In genomic region chr17:46856107-46856388, GRCm38 (mm10) we compare ENCODE assay signal across 8 mouse cellular contexts. TPM values are rescaled to one million over a fixed set of nuclear protein-coding genes. Genes with fewer than 3 reads are reported as not detected.
DNase-seq lines count a peak whose midpoint lies in the region; ATAC-seq and TF ChIP-seq lines count a peak whose summit lies in the region.

No protein-coding gene starts in this region.

- peak overlapping the region; percentile 73 for H3K4me3 ChIP-seq in cerebellum, adult 2 months (replicated peaks; ENCODE audit: insufficient read depth, low read depth, low read length)
- peak overlapping the region; percentile 92 for H3K4me3 ChIP-seq in neural tube, embryonic 11.5 days (ENCODE audit: low read depth, low read length)
- H3K4me3 ChIP-seq in limb, embryonic 13.5 days = peak overlapping the region; percentile 94
- H3K4me3 ChIP-seq in stomach, embryonic 15.5 days (replicated peaks) = peak overlapping the region; percentile 84

- peaks cover 15% of the 10 kb centered on the region for H3K4me1 ChIP-seq in cerebellum, adult 2 months (ENCODE audit: control insufficient read depth, insufficient read depth, low read length)
- H3K4me1 ChIP-seq in neural tube, embryonic 11.5 days (ENCODE audit: control insufficient read depth, insufficient read depth, low read length) = peaks cover 7% of the 10 kb centered on the region; the same call in 1 of the 2 replicates
- H3K4me1 ChIP-seq in limb, embryonic 13.5 days = peaks cover 40% of the 10 kb centered on the region
- peaks cover 22% of the 10 kb centered on the region for H3K4me1 ChIP-seq in stomach, embryonic 15.5 days

- H3K27ac ChIP-seq in cerebellum, adult 2 months (ENCODE audit: insufficient read depth, low read length) = peak overlapping the region; percentile 98
- peak overlapping the region; percentile 100 for H3K27ac ChIP-seq in neural tube, embryonic 11.5 days (ENCODE audit: low read depth, low read length)
- H3K27ac ChIP-seq in limb, embryonic 13.5 days = peak overlapping the region; percentile 100
- peak overlapping the region; percentile 100 for H3K27ac ChIP-seq in stomach, embryonic 15.5 days

- H3K4me2 ChIP-seq in neural tube, embryonic 11.5 days (ENCODE audit: low read depth) = peak overlapping the region; percentile 65
- peak overlapping the region; percentile 73 for H3K4me2 ChIP-seq in limb, embryonic 13.5 days (replicated peaks)
- peak overlapping the region; percentile 61 for H3K4me2 ChIP-seq in stomach, embryonic 15.5 days

- no peak for TF ChIP-seq POLR2A in cerebellum, adult 2 months (IDR thresholded peaks at IDR 0.05; ENCODE audit: borderline replicate concordance, insufficient read depth, low read length)

- H3K36me3 ChIP-seq in neural tube, embryonic 11.5 days (ENCODE audit: control insufficient read depth, insufficient read depth, low read length) = no peaks in the 10 kb centered on the region
- 0 out of 2 replicates have a peak, but pooled peaks cover 5% of the 10 kb centered on the region for H3K36me3 ChIP-seq in limb, embryonic 13.5 days
- no peaks in the 10 kb centered on the region for H3K36me3 ChIP-seq in stomach, embryonic 15.5 days

- H3K27me3 ChIP-seq in cerebellum, adult 2 months (ENCODE audit: control insufficient read depth, insufficient read depth, low read length) = no peaks in the 10 kb centered on the region
- H3K27me3 ChIP-seq in neural tube, embryonic 11.5 days (ENCODE audit: control insufficient read depth, insufficient read depth, low read length) = no peaks in the 10 kb centered on the region
- H3K27me3 ChIP-seq in limb, embryonic 13.5 days = no peaks in the 10 kb centered on the region
- no peaks in the 10 kb centered on the region for H3K27me3 ChIP-seq in stomach, embryonic 15.5 days (replicated peaks)

- ATAC-seq in neural tube, embryonic 11.5 days (ENCODE audit: insufficient read depth, low FRiP score, low TSS enrichment) = no peak
- no peak for ATAC-seq in limb, embryonic 13.5 days (ENCODE audit: low FRiP score, low read depth)
- ATAC-seq in stomach, embryonic 15.5 days (ENCODE audit: insufficient read depth, low FRiP score, low read depth) = no peak

- DNase-seq in cerebellum, adult 2 months = no peak
- DNase-seq in cerebellum, adult 11 months = no peak
- no peak for DNase-seq in neural tube, embryonic 11.5 days (ENCODE audit: low spot score)
- no peak for DNase-seq in neural tube, embryonic 10.5 days (ENCODE audit: extremely low spot score, low spot score)
- DNase-seq in urinary bladder, postnatal 25 days (ENCODE audit: low spot score) = no peak
- no peak for DNase-seq in gastrocnemius, postnatal 10 days

- WGBS in cerebellum, adult 2 months = 3% methylated on average over 4 of the region's 4 CpGs
- 26% methylated on average over 4 of the region's 4 CpGs for WGBS in neural tube, embryonic 11.5 days
- WGBS in limb, embryonic 13.5 days = 14% methylated on average over 4 of the region's 4 CpGs
- WGBS in stomach, embryonic 15.5 days = 7% methylated on average over 4 of the region's 4 CpGs

- peak overlapping the region; percentile 100 for H3K9ac ChIP-seq in neural tube, embryonic 11.5 days (ENCODE audit: low read length)
- H3K9ac ChIP-seq in limb, embryonic 13.5 days = peak overlapping the region; percentile 100
- peak overlapping the region; percentile 93 for H3K9ac ChIP-seq in stomach, embryonic 15.5 days

- no peak for TF ChIP-seq CTCF in cerebellum, adult 2 months (IDR thresholded peaks at IDR 0.05; ENCODE audit: borderline replicate concordance, insufficient read depth, low read depth, low read length)

- H3K9me3 ChIP-seq in neural tube, embryonic 11.5 days (ENCODE audit: control insufficient read depth, low read length) = no peaks in the 10 kb centered on the region
- H3K9me3 ChIP-seq in limb, embryonic 13.5 days = no peaks in the 10 kb centered on the region
- H3K9me3 ChIP-seq in stomach, embryonic 15.5 days = no peaks in the 10 kb centered on the region

RNA-seq across cellular contexts. Expression of gene Bicral, which starts 2.2 kb away (rescaled TPM):
- polyA plus RNA-seq in cerebellum, adult 2 months (2012; rRNA removed) = 35.9 and 36.8 TPM in 2 replicates
- 6.7 and 8.4 TPM in 2 replicates for polyA plus RNA-seq in neural tube, embryonic 11.5 days (2014; fragmentation: Nextera tagmentation; extraction: Ambion mirVana)
- 3.9 and 4.6 TPM in 2 replicates for polyA plus RNA-seq in limb, embryonic 13.5 days (2015; fragmentation: Nextera tagmentation; extraction: Ambion mirVana)
- 4.6 and 5.6 TPM in 2 replicates for polyA plus RNA-seq in stomach, embryonic 15.5 days (2015; fragmentation: Nextera tagmentation; extraction: Ambion mirVana)
- 10 to 100 TPM in 1 of 2 experiments, 1 to 10 TPM in 1; 8.7 to 15.1 TPM for total RNA-seq in gastrocnemius, postnatal 10 days (2021)

RNA-seq across cellular contexts. Expression of gene Tbcc, which starts 34.4 kb away (rescaled TPM):
- polyA plus RNA-seq in cerebellum, adult 2 months (2012; rRNA removed) = 24.9 and 25.3 TPM in 2 replicates
- 74.8 and 79.0 TPM in 2 replicates for polyA plus RNA-seq in neural tube, embryonic 11.5 days (2014; fragmentation: Nextera tagmentation; extraction: Ambion mirVana)
- polyA plus RNA-seq in limb, embryonic 13.5 days (2015; fragmentation: Nextera tagmentation; extraction: Ambion mirVana) = 57.8 and 58.0 TPM in 2 replicates
- polyA plus RNA-seq in stomach, embryonic 15.5 days (2015; fragmentation: Nextera tagmentation; extraction: Ambion mirVana) = 54.8 and 63.0 TPM in 2 replicates
- total RNA-seq in gastrocnemius, postnatal 10 days (2021) = 10 to 100 TPM; 15.4 to 17.7 TPM

RNA-seq across cellular contexts. Expression of gene Prph2, which starts 54.2 kb away (rescaled TPM):
- not detected in 2 replicates for polyA plus RNA-seq in cerebellum, adult 2 months (2012; rRNA removed)
- not detected in 2 replicates for polyA plus RNA-seq in neural tube, embryonic 11.5 days (2014; fragmentation: Nextera tagmentation; extraction: Ambion mirVana)
- not detected in 2 replicates for polyA plus RNA-seq in limb, embryonic 13.5 days (2015; fragmentation: Nextera tagmentation; extraction: Ambion mirVana)
- not detected in 2 replicates for polyA plus RNA-seq in stomach, embryonic 15.5 days (2015; fragmentation: Nextera tagmentation; extraction: Ambion mirVana)
- not detected for total RNA-seq in gastrocnemius, postnatal 10 days (2021)
